Mouse (Mus musculus): ENCODE results near the gene Fryl. TPM values are rescaled to one million over a fixed set of nuclear protein-coding genes. Genes with fewer than 3 reads are reported as not detected.

Fryl gene
- polyA plus RNA-seq, 1 experiment from 2014 or later, result 45.5 TPM

Other genes with a start within 250 kb of the Fryl start
- gene Slc10a4, start 249.7 kb downstream of the Fryl start, polyA plus RNA-seq (2015; fragmentation: Nextera tagmentation; extraction: Ambion mirVana), result 30.4 and 36.1 TPM in 2 replicates
- gene Ociad1, start 36.2 kb upstream of the Fryl start, polyA plus RNA-seq (2015; fragmentation: Nextera tagmentation; extraction: Ambion mirVana), result 267 and 284 TPM in 2 replicates
- gene Ociad2, start 84.4 kb upstream of the Fryl start, polyA plus RNA-seq (2015; fragmentation: Nextera tagmentation; extraction: Ambion mirVana), result 20.2 and 23.5 TPM in 2 replicates
- 0.12 and 0.13 TPM in 2 replicates for gene Cwh43, start 149.5 kb upstream of the Fryl start, polyA plus RNA-seq (2015; fragmentation: Nextera tagmentation; extraction: Ambion mirVana)
- 53.0 and 59.4 TPM in 2 replicates for gene Dcun1d4, start 224.4 kb upstream of the Fryl start, polyA plus RNA-seq (2015; fragmentation: Nextera tagmentation; extraction: Ambion mirVana)

Measured in hindbrain, embryonic 13.5 days (tissue).